Mouse (Mus musculus): Measurements from ENCODE around the gene Smtn. TPM values are rescaled to one million over a fixed set of nuclear protein-coding genes. Genes with fewer than 3 reads are reported as not detected.

The Smtn gene
- polyA plus RNA-seq, 1 experiment, result 4.4 TPM

GRCm38 (mm10) chr11:3509181-3510085 lies 31.0 kb downstream of the Smtn start:
- Histone ChIP-seq H3K4me1 (ENCODE audit: control insufficient read depth, insufficient read depth, low read length) (no peaks in the 10 kb centered on the region; the same call in 1 of the 2 replicates), H3K4me3 (ENCODE audit: control insufficient read depth, low read depth, low read length) (no peak overlapping the region), H3K36me3 (ENCODE audit: control insufficient read depth, insufficient read depth, low read length) (no peaks in the 10 kb centered on the region), H3K27me3 (ENCODE audit: control insufficient read depth, insufficient read depth, low read length) (no peaks in the 10 kb centered on the region), H3K27ac (ENCODE audit: control insufficient read depth, insufficient read depth, low read depth, low read length) (no peak overlapping the region)
- TF ChIP-seq CTCF (IDR thresholded peaks at IDR 0.05; ENCODE audit: control insufficient read depth, insufficient read depth, insufficient replicate concordance, low read depth, low read length), result no peak
- no peak for TF ChIP-seq POLR2A (IDR thresholded peaks at IDR 0.05; ENCODE audit: control insufficient read depth, low read depth, low read length)

- no peaks in the 10 kb centered on the region; the same call in 1 of the 2 replicates for H3K4me1 ChIP-seq (ENCODE audit: control insufficient read depth, insufficient read depth, low read length)
- TF ChIP-seq CTCF (IDR thresholded peaks at IDR 0.05; ENCODE audit: control insufficient read depth, insufficient read depth, insufficient replicate concordance, low read depth, low read length), result no peak
- no peak for TF ChIP-seq POLR2A (IDR thresholded peaks at IDR 0.05; ENCODE audit: control insufficient read depth, low read depth, low read length)
- no peak overlapping the region for H3K4me3 ChIP-seq (ENCODE audit: control insufficient read depth, low read depth, low read length)
- H3K27ac ChIP-seq (ENCODE audit: control insufficient read depth, insufficient read depth, low read depth, low read length), result no peak overlapping the region
- H3K27me3 ChIP-seq (ENCODE audit: control insufficient read depth, insufficient read depth, low read length), result no peaks in the 10 kb centered on the region
- H3K36me3 ChIP-seq (ENCODE audit: control insufficient read depth, insufficient read depth, low read length), result no peaks in the 10 kb centered on the region
These were observed 32.2 kb downstream of the Smtn start for GRCm38 (mm10) chr11:3508226-3508625.

- H3K27ac ChIP-seq (ENCODE audit: control insufficient read depth, insufficient read depth, low read depth, low read length), result no peak overlapping the region
- no peaks in the 10 kb centered on the region for H3K36me3 ChIP-seq (ENCODE audit: control insufficient read depth, insufficient read depth, low read length)
- H3K27me3 ChIP-seq (ENCODE audit: control insufficient read depth, insufficient read depth, low read length), result no peaks in the 10 kb centered on the region
- TF ChIP-seq CTCF (IDR thresholded peaks at IDR 0.05; ENCODE audit: control insufficient read depth, insufficient read depth, insufficient replicate concordance, low read depth, low read length) (no peak), POLR2A (IDR thresholded peaks at IDR 0.05; ENCODE audit: control insufficient read depth, low read depth, low read length) (no peak)
- H3K4me3 ChIP-seq (ENCODE audit: control insufficient read depth, low read depth, low read length), result no peak overlapping the region
- H3K4me1 ChIP-seq (ENCODE audit: control insufficient read depth, insufficient read depth, low read length), result peaks cover 9% of the 10 kb centered on the region
These were observed 36.4 kb downstream of the Smtn start for GRCm38 (mm10) chr11:3503755-3504693.

GRCm38 (mm10) chr11:3502459-3503072 lies 37.8 kb downstream of the Smtn start:
- no peaks in the 10 kb centered on the region for H3K36me3 ChIP-seq (ENCODE audit: control insufficient read depth, insufficient read depth, low read length)
- no peak overlapping the region for H3K27ac ChIP-seq (ENCODE audit: control insufficient read depth, insufficient read depth, low read depth, low read length)
- H3K4me3 ChIP-seq (ENCODE audit: control insufficient read depth, low read depth, low read length), result no peak overlapping the region
- H3K4me1 ChIP-seq (ENCODE audit: control insufficient read depth, insufficient read depth, low read length), result peaks cover 9% of the 10 kb centered on the region
- TF ChIP-seq CTCF (IDR thresholded peaks at IDR 0.05; ENCODE audit: control insufficient read depth, insufficient read depth, insufficient replicate concordance, low read depth, low read length) (no peak), POLR2A (IDR thresholded peaks at IDR 0.05; ENCODE audit: control insufficient read depth, low read depth, low read length) (no peak)
- H3K27me3 ChIP-seq (ENCODE audit: control insufficient read depth, insufficient read depth, low read length), result no peaks in the 10 kb centered on the region

DNA sequence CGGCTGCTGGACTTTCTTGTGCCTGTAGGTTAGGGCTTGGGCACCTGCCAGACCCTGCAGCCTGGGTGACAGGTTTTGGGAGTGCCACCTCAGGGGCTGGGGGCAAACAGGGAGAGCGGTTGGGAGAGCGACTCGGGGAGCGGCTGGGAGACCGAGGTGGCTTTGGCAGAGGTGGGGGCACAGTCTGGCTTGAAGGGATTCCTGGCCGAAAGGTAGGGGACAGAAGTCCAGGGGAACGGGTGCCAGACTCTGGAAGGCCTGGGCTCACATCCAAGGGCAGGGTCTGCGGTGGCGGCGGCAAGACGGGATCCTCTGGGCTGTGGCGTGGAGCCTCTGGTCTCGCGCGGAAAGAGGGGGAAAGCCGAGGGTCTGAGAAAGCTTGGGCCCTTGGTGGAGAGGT lies 38.4 kb downstream of the Smtn start:
- H3K27me3 ChIP-seq (ENCODE audit: control insufficient read depth, insufficient read depth, low read length), result no peaks in the 10 kb centered on the region
- peaks cover 9% of the 10 kb centered on the region for H3K4me1 ChIP-seq (ENCODE audit: control insufficient read depth, insufficient read depth, low read length)
- H3K27ac ChIP-seq (ENCODE audit: control insufficient read depth, insufficient read depth, low read depth, low read length), result no peak overlapping the region
- TF ChIP-seq POLR2A (IDR thresholded peaks at IDR 0.05; ENCODE audit: control insufficient read depth, low read depth, low read length) (no peak), CTCF (IDR thresholded peaks at IDR 0.05; ENCODE audit: control insufficient read depth, insufficient read depth, insufficient replicate concordance, low read depth, low read length) (no peak)
- H3K4me3 ChIP-seq (ENCODE audit: control insufficient read depth, low read depth, low read length), result no peak overlapping the region
- no peaks in the 10 kb centered on the region for H3K36me3 ChIP-seq (ENCODE audit: control insufficient read depth, insufficient read depth, low read length)

DNA sequence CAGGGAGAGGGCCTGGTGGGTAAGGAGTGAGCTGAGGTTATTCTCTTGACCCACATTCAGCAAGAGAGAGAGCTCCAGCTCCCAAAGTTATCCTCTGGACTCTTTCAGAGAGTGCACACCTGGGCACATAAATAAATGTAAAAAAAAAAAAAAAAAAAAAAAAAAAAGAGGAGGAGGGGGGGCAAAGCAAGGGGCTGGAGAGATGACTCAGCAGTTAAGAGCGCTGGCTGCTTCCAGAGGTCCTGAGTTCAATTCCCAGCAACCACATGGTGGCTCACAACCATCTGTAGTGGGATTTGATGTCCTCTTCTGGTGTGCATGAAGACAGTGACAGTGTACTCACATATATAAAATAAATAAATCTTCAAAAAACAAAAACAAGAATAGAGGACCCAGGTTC lies 43.1 kb downstream of the Smtn start:
- H3K27ac ChIP-seq (ENCODE audit: control insufficient read depth, insufficient read depth, low read depth, low read length), result no peak overlapping the region
- TF ChIP-seq CTCF (IDR thresholded peaks at IDR 0.05; ENCODE audit: control insufficient read depth, insufficient read depth, insufficient replicate concordance, low read depth, low read length), result no peak
- TF ChIP-seq POLR2A (IDR thresholded peaks at IDR 0.05; ENCODE audit: control insufficient read depth, low read depth, low read length), result no peak
- H3K4me3 ChIP-seq (ENCODE audit: control insufficient read depth, low read depth, low read length), result no peak overlapping the region
- no peaks in the 10 kb centered on the region for H3K27me3 ChIP-seq (ENCODE audit: control insufficient read depth, insufficient read depth, low read length)
- H3K36me3 ChIP-seq (ENCODE audit: control insufficient read depth, insufficient read depth, low read length), result no peaks in the 10 kb centered on the region
- peaks cover 10% of the 10 kb centered on the region for H3K4me1 ChIP-seq (ENCODE audit: control insufficient read depth, insufficient read depth, low read length)
